Comparison of ENCODE assay signal across 24 mouse cellular contexts in genomic region chr1:162642591-162642990, GRCm38 (mm10). TPM values are rescaled to one million over a fixed set of nuclear protein-coding genes. Genes with fewer than 3 reads are reported as not detected.
DNase-seq lines count a peak whose midpoint lies in the region; ATAC-seq lines count a peak whose summit lies in the region.
"Had no signal": no experiment of that assay in that cellular context is flagged by ENCODE, and none has a peak within 500 bp of the region (broad histone marks: within the 10 kb centered on the region; RNA-seq: fewer than 3 reads in every experiment).

No protein-coding gene starts in this region.

- H3K9me3 ChIP-seq in heart, embryonic 11.5 days (replicated peaks; ENCODE audit: control insufficient read depth, low read length): no peaks in the 10 kb centered on the region
- H3K9me3 ChIP-seq in hindbrain, embryonic 13.5 days: no peaks in the 10 kb centered on the region
- no peaks in the 10 kb centered on the region for H3K9me3 ChIP-seq in hindbrain, embryonic 16.5 days (ENCODE audit: control insufficient read depth, low read length)
- no peaks in the 10 kb centered on the region for H3K9me3 ChIP-seq in midbrain, embryonic 16.5 days (replicated peaks; ENCODE audit: control insufficient read depth, low read length, poor library complexity, severe bottlenecking)
- H3K9me3 ChIP-seq in midbrain, embryonic 11.5 days (ENCODE audit: control insufficient read depth, low read length): no peaks in the 10 kb centered on the region
- H3K9me3 ChIP-seq: embryonic facial prominence, embryonic 13.5 days; forebrain, embryonic 13.5 days; G1E; heart, embryonic 12.5 days had no signal

- ATAC-seq in heart, embryonic 11.5 days (replicated peaks; ENCODE audit: insufficient number of reproducible peaks, low FRiP score, low TSS enrichment): no peak
- 0 out of 2 replicates have a peak, but pooled peaks have one; percentile 12 for ATAC-seq in hindbrain, embryonic 13.5 days (ENCODE audit: low FRiP score)
- ATAC-seq in hindbrain, embryonic 16.5 days: no peak
- peak; percentile 69; the same call in 1 of the 2 replicates for ATAC-seq in midbrain, embryonic 16.5 days
- no peak for ATAC-seq in midbrain, embryonic 11.5 days (ENCODE audit: low FRiP score)
- ATAC-seq: CD4-positive, CD25-positive, alpha-beta regulatory T cell, adult 4 months; forebrain, embryonic 13.5 days; intestine, embryonic 16.5 days had no signal

- no peaks in the 10 kb centered on the region for H3K27me3 ChIP-seq in heart, embryonic 11.5 days (ENCODE audit: control insufficient read depth, insufficient read depth, low read length)
- no peaks in the 10 kb centered on the region for H3K27me3 ChIP-seq in hindbrain, embryonic 13.5 days
- no peaks in the 10 kb centered on the region for H3K27me3 ChIP-seq in hindbrain, embryonic 16.5 days (replicated peaks; ENCODE audit: control insufficient read depth, insufficient read depth, low read length)
- no peaks in the 10 kb centered on the region for H3K27me3 ChIP-seq in midbrain, embryonic 16.5 days (ENCODE audit: control insufficient read depth, insufficient read depth, low read depth, low read length)
- no peaks in the 10 kb centered on the region for H3K27me3 ChIP-seq in midbrain, embryonic 11.5 days (ENCODE audit: control insufficient read depth, insufficient read depth, low read length)
- H3K27me3 ChIP-seq: embryonic facial prominence, embryonic 13.5 days; forebrain, embryonic 13.5 days; heart, embryonic 12.5 days had no signal

- H3K9ac ChIP-seq in heart, embryonic 11.5 days (ENCODE audit: low read depth, low read length): no peak overlapping the region
- H3K9ac ChIP-seq in hindbrain, embryonic 13.5 days: no peak overlapping the region
- H3K9ac ChIP-seq in hindbrain, embryonic 16.5 days (ENCODE audit: low read depth, low read length): no peak overlapping the region
- no peak overlapping the region for H3K9ac ChIP-seq in midbrain, embryonic 16.5 days (ENCODE audit: low read depth, low read length)
- no peak overlapping the region for H3K9ac ChIP-seq in midbrain, embryonic 11.5 days (ENCODE audit: low read length)
- H3K9ac ChIP-seq: embryonic facial prominence, embryonic 13.5 days; forebrain, embryonic 13.5 days; forebrain, postnatal 0 days; heart, embryonic 12.5 days had no signal

- DNase-seq in cerebellum, postnatal 10 days: peak; percentile 71 to 75
- no peak for DNase-seq in cerebellum, postnatal 4 days (ENCODE audit: low spot score in 2 of 2)
- peak; percentile 76 for DNase-seq in heart, adult 11 months
- DNase-seq in midbrain, embryonic 11.5 days (ENCODE audit: low spot score, missing footprints): no peak
- DNase-seq: adrenal gland, postnatal 10 days; B cell, adult 2 months; cerebellum, adult 11-12 months; cerebellum, adult 9-10 months; embryo, embryonic 11 days; forebrain, postnatal 0 days; gastrocnemius, postnatal 36 days; heart, adult 18-20 months; kidney, adult 8-10 months had no signal

- H3K4me2 ChIP-seq in heart, embryonic 11.5 days: no peak overlapping the region
- H3K4me2 ChIP-seq in hindbrain, embryonic 13.5 days: no peak overlapping the region
- H3K4me2 ChIP-seq in hindbrain, embryonic 16.5 days (ENCODE audit: low read length): no peak overlapping the region
- no peak overlapping the region for H3K4me2 ChIP-seq in midbrain, embryonic 16.5 days (ENCODE audit: low read length)
- no peak overlapping the region for H3K4me2 ChIP-seq in midbrain, embryonic 11.5 days
- H3K4me2 ChIP-seq: embryonic facial prominence, embryonic 13.5 days; forebrain, embryonic 13.5 days; heart, embryonic 12.5 days had no signal

- H3K4me1 ChIP-seq in heart, embryonic 11.5 days (ENCODE audit: control insufficient read depth, insufficient read depth, low read length): no peaks in the 10 kb centered on the region
- H3K4me1 ChIP-seq in hindbrain, embryonic 13.5 days (replicated peaks): 0 out of 2 replicates have a peak, but pooled peaks cover 6% of the 10 kb centered on the region
- no peaks in the 10 kb centered on the region for H3K4me1 ChIP-seq in hindbrain, embryonic 16.5 days (ENCODE audit: control insufficient read depth, insufficient read depth, low read depth, low read length)
- H3K4me1 ChIP-seq in midbrain, embryonic 16.5 days (ENCODE audit: control insufficient read depth, insufficient read depth, low read length): no peaks in the 10 kb centered on the region
- H3K4me1 ChIP-seq in midbrain, embryonic 11.5 days (ENCODE audit: control insufficient read depth, insufficient read depth, low read length): no peaks in the 10 kb centered on the region
- H3K4me1 ChIP-seq: embryonic facial prominence, embryonic 13.5 days; forebrain, embryonic 13.5 days; heart, embryonic 12.5 days had no signal

- no peak overlapping the region for H3K27ac ChIP-seq in heart, embryonic 11.5 days (ENCODE audit: low read depth, low read length)
- no peak overlapping the region for H3K27ac ChIP-seq in hindbrain, embryonic 13.5 days
- no peak overlapping the region for H3K27ac ChIP-seq in hindbrain, embryonic 16.5 days (ENCODE audit: low read depth, low read length)
- no peak overlapping the region for H3K27ac ChIP-seq in midbrain, embryonic 16.5 days (ENCODE audit: low read length)
- H3K27ac ChIP-seq in midbrain, embryonic 11.5 days (ENCODE audit: low read depth, low read length): no peak overlapping the region
- H3K27ac ChIP-seq: embryonic facial prominence, embryonic 13.5 days; forebrain, embryonic 13.5 days had no signal

- no peak overlapping the region for H3K4me3 ChIP-seq in heart, embryonic 11.5 days (ENCODE audit: low read depth, low read length)
- H3K4me3 ChIP-seq in hindbrain, embryonic 13.5 days: no peak overlapping the region
- H3K4me3 ChIP-seq in hindbrain, embryonic 16.5 days (ENCODE audit: low read length): no peak overlapping the region
- H3K4me3 ChIP-seq in midbrain, embryonic 16.5 days (ENCODE audit: low read depth, low read length): no peak overlapping the region
- no peak overlapping the region for H3K4me3 ChIP-seq in midbrain, embryonic 11.5 days (ENCODE audit: low read depth, low read length)
- H3K4me3 ChIP-seq: embryonic facial prominence, embryonic 13.5 days; forebrain, embryonic 13.5 days; heart, embryonic 12.5 days had no signal

- H3K36me3 ChIP-seq in heart, embryonic 11.5 days (ENCODE audit: control insufficient read depth, insufficient read depth, low read length): no peaks in the 10 kb centered on the region
- no peaks in the 10 kb centered on the region for H3K36me3 ChIP-seq in hindbrain, embryonic 13.5 days
- no peaks in the 10 kb centered on the region for H3K36me3 ChIP-seq in hindbrain, embryonic 16.5 days (ENCODE audit: control insufficient read depth, insufficient read depth, low read length)
- H3K36me3 ChIP-seq in midbrain, embryonic 16.5 days (ENCODE audit: control insufficient read depth, insufficient read depth, low read length): no peaks in the 10 kb centered on the region
- no peaks in the 10 kb centered on the region for H3K36me3 ChIP-seq in midbrain, embryonic 11.5 days (ENCODE audit: control insufficient read depth, insufficient read depth, low read length)
- H3K36me3 ChIP-seq: embryonic facial prominence, embryonic 13.5 days; G1E; heart, embryonic 12.5 days had no signal

- 72% methylated on average over 3 of the region's 3 CpGs for WGBS in heart, embryonic 11.5 days (ENCODE audit: insufficient replicate concordance)
- WGBS in hindbrain, embryonic 13.5 days: 77% methylated on average over 3 of the region's 3 CpGs
- WGBS in hindbrain, embryonic 16.5 days: 77% methylated on average over 3 of the region's 3 CpGs
- 75% methylated on average over 3 of the region's 3 CpGs for whole genome bisulfite sequencing in midbrain, embryonic 16.5 days
- WGBS in midbrain, embryonic 11.5 days: 73% methylated on average over 3 of the region's 3 CpGs

RNA-seq across cellular contexts. Expression of gene Myoc, which starts 3.6 kb away (rescaled TPM):
- not detected in 2 replicates for polyA plus RNA-seq in heart, embryonic 11.5 days (2014; fragmentation: Nextera tagmentation; extraction: Ambion mirVana)
- not detected in 2 replicates for polyA plus RNA-seq in hindbrain, embryonic 13.5 days (2015; fragmentation: Nextera tagmentation; extraction: Ambion mirVana)
- polyA plus RNA-seq in hindbrain, embryonic 16.5 days (2015; fragmentation: Nextera tagmentation; extraction: Ambion mirVana): 0.10 and 0.12 TPM in 2 replicates
- not detected in 2 replicates for polyA plus RNA-seq in midbrain, embryonic 16.5 days (2015; fragmentation: Nextera tagmentation; extraction: Ambion mirVana)
- polyA plus RNA-seq in midbrain, embryonic 11.5 days (2014; fragmentation: Nextera tagmentation; extraction: Ambion mirVana): not detected in 2 replicates
- polyA plus RNA-seq: CD4-positive, CD25-positive, alpha-beta regulatory T cell, adult 4 months; embryonic facial prominence, embryonic 13.5 days; forebrain, embryonic 13.5 days; G1E; heart, embryonic 12.5 days had no signal

RNA-seq across cellular contexts. Expression of gene Myocos, which starts 15.4 kb away (rescaled TPM):
- polyA plus RNA-seq in heart, embryonic 11.5 days (2014; fragmentation: Nextera tagmentation; extraction: Ambion mirVana): not detected in 2 replicates
- not detected in 2 replicates for polyA plus RNA-seq in hindbrain, embryonic 13.5 days (2015; fragmentation: Nextera tagmentation; extraction: Ambion mirVana)
- polyA plus RNA-seq in hindbrain, embryonic 16.5 days (2015; fragmentation: Nextera tagmentation; extraction: Ambion mirVana): not detected in 2 replicates
- polyA plus RNA-seq in midbrain, embryonic 16.5 days (2015; fragmentation: Nextera tagmentation; extraction: Ambion mirVana): not detected in 2 replicates
- not detected in 2 replicates for polyA plus RNA-seq in midbrain, embryonic 11.5 days (2014; fragmentation: Nextera tagmentation; extraction: Ambion mirVana)
- polyA plus RNA-seq: CD4-positive, CD25-positive, alpha-beta regulatory T cell, adult 4 months; embryonic facial prominence, embryonic 13.5 days; forebrain, embryonic 13.5 days; forebrain, postnatal 0 days; G1E; heart, embryonic 12.5 days; heart, embryonic 16.5 days; intestine, embryonic 16.5 days had no signal

Comparison
In these comparisons a context has a peak if more than half of its experiments do, and no peak if none do; other contexts are left out.
1. DNase-seq: peak in cerebellum, postnatal 10 days (2 of 2) and heart, adult 11 months (single experiment); none in cerebellum, postnatal 4 days (0 of 2) and midbrain, embryonic 11.5 days (single experiment).
2. ATAC-seq: peak in hindbrain, embryonic 13.5 days (single experiment) and midbrain, embryonic 16.5 days (single experiment); none in heart, embryonic 11.5 days (single experiment), hindbrain, embryonic 16.5 days (single experiment) and midbrain, embryonic 11.5 days (single experiment).